ENCODE assay signal across 7 mouse cellular contexts in the genomic region with DNA sequence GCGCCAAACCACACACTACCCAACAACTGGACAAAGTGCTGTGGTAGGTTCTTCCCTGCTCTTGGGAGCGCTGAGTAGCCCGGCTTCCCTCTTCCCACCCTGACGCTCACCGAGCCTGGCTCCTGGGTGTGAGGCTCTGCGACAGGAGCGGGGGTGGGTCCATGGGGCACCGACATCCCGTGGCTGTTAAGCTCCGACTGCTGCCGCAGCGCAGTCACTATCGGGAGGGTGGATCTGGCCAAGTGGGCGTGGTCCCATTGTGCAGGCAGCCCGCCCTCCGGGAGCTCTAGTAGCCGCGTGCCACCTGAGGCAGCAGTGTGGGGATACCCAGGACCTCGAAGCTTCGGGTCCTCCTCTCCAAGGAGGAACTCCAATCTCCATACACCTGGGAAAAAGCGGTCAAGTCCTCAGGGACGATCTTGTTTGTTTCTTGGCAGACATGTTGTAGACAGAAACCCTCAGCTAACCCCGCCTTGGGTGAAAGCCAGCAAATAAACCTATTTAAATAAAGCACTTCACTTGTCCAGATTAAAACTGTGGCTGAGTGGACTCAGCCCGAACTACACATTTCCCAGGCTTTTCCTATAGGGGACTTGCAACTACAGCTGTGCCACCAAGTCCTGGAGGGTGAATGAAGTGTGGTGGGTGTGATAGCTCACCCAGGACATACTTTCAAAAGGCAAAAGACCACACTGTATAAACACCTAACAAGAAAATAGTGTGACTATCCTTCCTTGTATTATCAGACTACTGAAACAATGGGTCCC. TPM values are rescaled to one million over a fixed set of nuclear protein-coding genes. Genes with fewer than 3 reads are reported as not detected.
A peak's percentile ranks its signal among the peaks of the same experiment; 100 is the strongest.
DNase-seq lines count a peak whose midpoint lies in the region; ATAC-seq and TF ChIP-seq lines count a peak whose summit lies in the region.

Mfsd2b (minus strand) TSS at position 199 of the 767 bp plus-strand sequence.

- DNase-seq in adrenal gland, adult 2 months: peak; percentile 85
- peak; percentile 41 to 48 for DNase-seq in cerebellum, postnatal 4 days (ENCODE audit: low spot score in 2 of 2)
- peak; percentile 74 for DNase-seq in gastrocnemius, postnatal 14 days
- peak; percentile 78 for DNase-seq in induced T-regulatory cell, adult 2 months (ENCODE audit: low read depth)
- DNase-seq in limb, embryonic 10.5 days (ENCODE audit: low spot score): peak; percentile 75

- peak within 1 kb of the TSS; percentile 54 for H3K4me3 ChIP-seq in limb, embryonic 10.5 days
- H3K4me3 ChIP-seq in midbrain, embryonic 12.5 days: peak within 1 kb of the TSS; percentile 40
- H3K4me3 ChIP-seq in small intestine, adult 2 months (ENCODE audit: low read depth, low read length): peak within 1 kb of the TSS; percentile 44

- H3K27ac ChIP-seq in limb, embryonic 10.5 days: peak within 1 kb of the TSS; percentile 73
- H3K27ac ChIP-seq in midbrain, embryonic 12.5 days (replicated peaks): no peak within 1 kb of the TSS
- no peak within 1 kb of the TSS for H3K27ac ChIP-seq in small intestine, adult 2 months (ENCODE audit: insufficient read depth, low read depth, low read length)

- intact Hi-C loops in gastrocnemius, postnatal 14 days (cut with DNase I; ENCODE audit: low total_unique reads): no loop called here

- peaks cover 16% of the 10 kb centered on the region for H3K27me3 ChIP-seq in limb, embryonic 10.5 days (ENCODE audit: low read depth, poor library complexity, severe bottlenecking)
- H3K27me3 ChIP-seq in midbrain, embryonic 12.5 days: peaks cover 10% of the 10 kb centered on the region
- 0 out of 2 replicates have a peak, but pooled peaks cover 5% of the 10 kb centered on the region for H3K27me3 ChIP-seq in small intestine, adult 2 months (ENCODE audit: control insufficient read depth, insufficient read depth, low read length)

- H3K4me1 ChIP-seq in limb, embryonic 10.5 days: peaks cover 10% of the 10 kb centered on the region
- peaks cover 9% of the 10 kb centered on the region for H3K4me1 ChIP-seq in midbrain, embryonic 12.5 days
- peaks cover 14% of the 10 kb centered on the region for H3K4me1 ChIP-seq in small intestine, adult 2 months (ENCODE audit: control insufficient read depth, insufficient read depth, insufficient read length, low read length)

- H3K9me3 ChIP-seq in limb, embryonic 10.5 days (replicated peaks): no peaks in the 10 kb centered on the region
- H3K9me3 ChIP-seq in midbrain, embryonic 12.5 days: no peaks in the 10 kb centered on the region

- H3K9ac ChIP-seq in midbrain, embryonic 12.5 days (replicated peaks): peak within 1 kb of the TSS; percentile 46

- TF ChIP-seq CTCF in small intestine, adult 2 months (IDR thresholded peaks at IDR 0.05; ENCODE audit: extremely low read depth, insufficient read length, insufficient replicate concordance, low read depth, low read length): no peak

- peak within 1 kb of the TSS; percentile 75 for H3K4me2 ChIP-seq in midbrain, embryonic 12.5 days (replicated peaks)

- peaks cover 9% of the 10 kb centered on the region for H3K36me3 ChIP-seq in limb, embryonic 10.5 days
- H3K36me3 ChIP-seq in midbrain, embryonic 12.5 days: peaks cover 9% of the 10 kb centered on the region; the same call in 1 of the 2 replicates
- H3K36me3 ChIP-seq in small intestine, adult 2 months (ENCODE audit: control insufficient read depth, insufficient read depth, low read length): peaks cover 4% of the 10 kb centered on the region; the same call in 1 of the 2 replicates

- peak; percentile 83 for ATAC-seq in midbrain, embryonic 12.5 days (ENCODE audit: low FRiP score, low read depth)

- no peak for TF ChIP-seq POLR2A in small intestine, adult 2 months (IDR thresholded peaks at IDR 0.05; ENCODE audit: low read depth, low read length)

- 6% methylated on average over 24 of the region's 24 CpGs for WGBS in limb, embryonic 10.5 days
- 5% methylated on average over 24 of the region's 24 CpGs for WGBS in midbrain, embryonic 12.5 days
- 1% methylated on average over 24 of the region's 24 CpGs for WGBS in small intestine, adult 2 months

RNA-seq across cellular contexts. Expression of gene Mfsd2b, which starts in this region (rescaled TPM):
- under 1 TPM; 0.55 to 0.61 TPM for total RNA-seq in adrenal gland, adult 2 months (2021)
- polyA plus RNA-seq in adrenal gland, adult 2 months (2012; rRNA removed): 1.0 and 2.3 TPM in 2 replicates
- total RNA-seq in gastrocnemius, postnatal 14 days (2021): under 1 TPM; 0.38 to 0.45 TPM
- polyA plus RNA-seq in limb, embryonic 10.5 days (2016; fragmentation: Nextera tagmentation; extraction: Ambion mirVana): 4.4 and 4.5 TPM in 2 replicates
- 2.1 and 2.6 TPM in 2 replicates for polyA plus RNA-seq in midbrain, embryonic 12.5 days (2016; fragmentation: Nextera tagmentation; extraction: Ambion mirVana)
- 1.7 and 6.1 TPM in 2 replicates for polyA plus RNA-seq in small intestine, adult 2 months (2012; rRNA removed)

Comparison
In these comparisons a context has a peak if more than half of its experiments do, and no peak if none do; other contexts are left out.
1. Peak in DNase-seq in gastrocnemius, postnatal 14 days; RNA of the gene not detected or under 1 TPM.